Mouse (Mus musculus) gastrocnemius, postnatal 25 days (tissue): Measurements from ENCODE around the gene Hyou1. TPM values are rescaled to one million over a fixed set of nuclear protein-coding genes. Genes with fewer than 3 reads are reported as not detected.
A peak's percentile ranks its signal among the peaks of the same experiment; 100 is the strongest.
"Not testable (repeated sequence)": the region's sequence is repeated elsewhere in the genome, so short reads cannot be mapped to it uniquely, and the experiment has no call there.

Experiments used
- DNase-seq: peaks from one replicate; pipeline ENCODE4 v3.0.0; 2022
- long read RNA-seq, 2 experiments: library from polyadenylated mRNA; stranded (forward); transcript quantifications; one replicate each; pipeline ENCODE4 v2.0.0; 2021
- total RNA-seq, 2 experiments: library from RNA; stranded (reverse); gene quantifications; 1 replicate in 1 of 2; 2 replicates in 1 of 2; pipeline ENCODE4 v1.2.3; 2021

Gene Hyou1
- 10 to 100 TPM; 28.0 to 31.3 TPM for total RNA-seq
- long read RNA-seq, experiment 1, full-length matches to known transcripts, result 3 of 7 reads
- long read RNA-seq, experiment 1, partial matches to known transcripts, result 2 of 7 reads
- long read RNA-seq, experiment 1, other reads (novel, unspliced or antisense), result 2 of 7 reads
- long read RNA-seq, experiment 2, full-length matches to known transcripts, result 9 of 14 reads
- long read RNA-seq, experiment 2, partial matches to known transcripts, result 2 of 14 reads
- long read RNA-seq, experiment 2, other reads (novel, unspliced or antisense), result 3 of 14 reads

DNA sequence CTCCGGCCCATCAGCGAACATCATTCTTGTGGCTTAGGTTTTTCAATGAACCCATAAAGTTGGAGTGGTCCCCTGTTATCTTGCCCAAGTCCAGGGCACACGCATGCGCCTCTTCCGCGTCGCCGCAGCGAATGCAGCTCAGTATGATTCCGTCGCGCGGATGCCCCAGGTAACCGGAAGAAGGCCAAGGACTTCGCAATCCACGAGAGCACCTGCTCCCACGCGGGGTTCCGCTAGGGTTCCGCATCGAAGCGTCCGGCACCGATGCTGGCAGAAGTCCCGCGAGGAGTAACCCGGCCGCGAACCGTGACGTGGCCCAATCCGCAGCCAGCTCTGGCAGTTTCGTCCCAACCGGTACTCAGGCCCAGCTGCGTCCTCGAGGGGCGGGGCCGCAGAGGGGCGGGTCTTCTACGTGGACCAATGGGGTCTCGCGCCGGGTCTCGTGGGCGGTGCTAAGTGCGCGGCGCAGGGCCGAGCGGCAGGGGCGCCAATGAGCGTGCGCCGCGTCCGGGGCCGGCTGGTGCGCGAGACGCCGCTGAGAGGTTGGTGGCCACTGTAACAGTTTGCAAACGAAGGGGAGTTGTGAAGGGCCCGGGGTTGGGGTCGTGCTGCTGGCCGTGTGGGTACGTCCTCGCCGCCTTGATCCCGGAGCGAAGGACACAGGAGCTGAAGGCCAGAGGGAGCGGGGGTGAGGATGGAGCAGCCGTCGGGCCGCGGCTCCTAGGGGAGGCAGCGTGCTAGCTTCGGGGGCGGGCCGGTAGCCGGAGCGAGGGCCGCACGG lies at the start of gene Hyou1:
TSS of gene Hyou1 (plus strand) at position 437 of the 781 bp plus-strand sequence.
- peak; percentile 99 for DNase-seq

DNA sequence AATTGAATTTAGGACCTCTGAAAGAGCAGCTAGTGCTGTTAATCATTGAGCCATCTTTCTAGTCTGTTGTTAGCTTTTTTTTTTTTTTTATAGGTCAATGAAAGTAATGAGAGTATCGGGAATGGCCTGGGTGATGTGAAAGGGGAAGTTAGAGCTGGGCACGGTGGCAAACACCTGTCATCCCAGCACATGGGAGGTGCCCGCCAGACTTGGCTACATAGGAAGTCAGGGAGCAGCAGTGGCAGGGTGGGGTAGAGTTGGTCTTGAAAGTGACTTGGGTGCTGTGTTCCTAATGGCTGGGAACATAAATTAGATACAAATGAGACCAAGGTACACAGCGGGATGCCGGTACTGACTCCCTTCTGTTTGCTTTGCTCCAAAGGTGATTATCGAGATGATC lies 48.6 kb upstream of the Hyou1 start:
- DNase-seq, result no peak

DNA sequence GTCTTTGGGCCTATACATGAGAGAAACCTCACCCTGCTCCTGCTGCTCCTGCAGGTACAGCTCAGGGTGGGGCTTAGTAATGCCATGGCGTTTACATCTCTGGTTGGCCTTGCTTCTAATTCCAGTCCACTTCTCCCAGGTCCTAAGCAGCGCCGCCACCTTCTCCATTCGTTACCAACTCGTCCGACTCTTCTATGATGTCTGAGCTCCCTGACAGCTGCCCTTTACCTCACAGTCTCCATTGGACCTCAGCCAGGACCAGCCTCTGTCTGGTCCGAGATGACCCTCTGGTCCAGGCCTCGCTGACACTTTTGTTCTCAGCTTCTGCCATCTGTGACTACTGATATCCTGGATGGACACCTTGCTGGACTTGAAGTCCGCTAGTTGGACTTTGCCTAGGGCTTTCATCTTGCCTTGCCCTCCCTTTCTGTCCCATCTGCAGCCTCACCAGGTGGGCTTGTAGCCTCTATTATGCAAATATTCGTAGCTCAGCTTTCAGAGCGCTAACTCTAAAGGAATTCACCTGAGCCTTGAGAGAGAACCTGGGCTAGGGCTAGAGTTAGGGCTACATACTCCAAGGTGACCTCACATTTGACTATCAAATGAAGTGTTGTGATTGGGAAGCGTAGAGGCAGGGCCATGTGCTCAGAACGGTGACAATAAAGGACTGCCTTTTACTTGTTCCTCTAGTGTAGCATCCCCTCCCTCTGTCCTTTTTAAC lies 46.2 kb upstream of the Hyou1 start:
- no peak for DNase-seq

GRCm38 (mm10) chr9:44334396-44335330 lies 44.6 kb upstream of the Hyou1 start, which contains the start of gene H2afx:
TSS of gene H2afx (plus strand) at chr9:44334694.
- peak; percentile 98 for DNase-seq

- DNase-seq, result no peak
Measured at GRCm38 (mm10) chr9:44335331-44336092, 43.8 kb upstream of the Hyou1 start.

GRCm38 (mm10) chr9:44336093-44336406 lies 43.2 kb upstream of the Hyou1 start:
- DNase-seq, result no peak

- DNase-seq, result not testable (repeated sequence)
Measured at GRCm38 (mm10) chr9:44336513-44336912, 42.8 kb upstream of the Hyou1 start.

DNA sequence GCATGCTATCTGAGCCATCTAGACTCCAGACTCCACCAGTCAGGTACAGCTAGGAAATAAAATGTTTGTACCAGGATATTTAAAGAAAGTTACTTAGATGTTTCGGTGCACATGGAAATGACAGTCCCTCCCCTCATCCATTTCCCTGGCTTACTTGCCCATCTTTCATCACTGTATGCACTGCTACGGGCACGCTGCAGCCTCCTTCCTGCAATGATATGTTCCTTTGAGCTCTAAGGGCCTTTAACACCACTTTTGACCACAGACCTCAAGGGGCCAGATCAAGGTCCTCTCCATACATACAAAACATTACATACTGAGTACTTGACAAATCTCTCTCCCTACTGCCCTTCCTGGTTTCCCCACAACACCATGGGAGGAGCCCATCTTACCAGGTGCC lies 42.3 kb upstream of the Hyou1 start:
- no peak for DNase-seq

GRCm38 (mm10) chr9:44337436-44338169 lies 41.7 kb upstream of the Hyou1 start:
- no peak for DNase-seq

DNA sequence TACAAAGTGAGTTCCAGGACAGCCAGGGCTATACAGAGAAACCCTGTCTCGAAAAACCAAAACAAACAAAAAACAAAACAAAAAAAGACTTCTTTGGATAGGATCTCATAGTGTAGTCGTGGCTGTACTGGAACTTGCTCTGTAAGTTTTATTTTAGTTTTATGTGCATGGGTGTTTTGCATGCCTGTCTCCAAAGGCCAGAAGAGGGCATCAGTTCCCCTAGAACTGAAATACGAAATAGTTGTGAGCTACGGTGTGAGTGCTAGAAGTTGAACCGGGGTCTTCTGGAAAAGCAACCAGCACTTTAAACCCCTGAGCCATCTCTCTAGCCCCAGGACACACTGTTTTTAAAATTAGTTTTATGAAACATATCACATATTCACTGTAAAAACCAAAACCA lies 40.7 kb upstream of the Hyou1 start:
- no peak for DNase-seq

DNA sequence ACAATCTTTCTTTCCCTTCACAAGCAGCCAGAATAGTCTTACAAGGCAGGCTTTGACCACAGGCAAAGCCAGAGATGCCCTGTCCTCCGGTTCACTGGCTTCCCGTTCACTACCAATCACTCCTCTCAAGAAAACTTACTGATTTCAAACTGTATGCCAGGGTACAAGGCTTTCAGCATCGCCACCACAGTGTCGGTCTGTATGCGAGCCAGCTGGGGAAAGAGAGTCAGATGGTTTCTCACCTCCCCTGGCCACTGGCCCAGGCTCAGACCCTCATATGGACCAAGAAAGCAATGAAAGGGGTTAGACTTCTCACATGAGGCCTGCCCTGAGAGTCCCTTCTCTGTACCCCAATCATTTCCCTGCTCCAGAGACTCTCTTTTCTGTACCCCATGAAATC lies 37.8 kb upstream of the Hyou1 start:
- no peak for DNase-seq

GRCm38 (mm10) chr9:44342173-44342572 lies 37.1 kb upstream of the Hyou1 start:
- DNase-seq, result no peak

DNA sequence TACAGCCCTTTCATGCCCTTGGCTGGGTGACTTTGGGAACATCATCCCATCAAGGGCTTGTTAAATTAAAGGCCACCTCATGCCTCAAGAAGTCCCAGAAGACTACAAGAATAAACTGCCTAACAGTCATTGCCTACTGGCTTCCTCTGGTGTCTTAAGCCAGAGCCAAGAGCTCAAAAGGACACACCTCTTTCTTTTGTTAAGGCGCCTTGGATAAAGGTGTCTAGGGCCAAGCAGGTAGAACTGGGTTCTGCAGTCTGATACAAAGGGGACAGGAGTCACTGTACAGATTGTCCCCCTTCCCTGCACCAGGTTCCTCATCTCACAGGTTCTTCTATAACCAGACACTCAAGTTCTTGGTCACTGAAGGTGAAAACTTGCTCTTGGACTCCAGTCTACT lies 36.7 kb upstream of the Hyou1 start:
- DNase-seq, result no peak

DNA sequence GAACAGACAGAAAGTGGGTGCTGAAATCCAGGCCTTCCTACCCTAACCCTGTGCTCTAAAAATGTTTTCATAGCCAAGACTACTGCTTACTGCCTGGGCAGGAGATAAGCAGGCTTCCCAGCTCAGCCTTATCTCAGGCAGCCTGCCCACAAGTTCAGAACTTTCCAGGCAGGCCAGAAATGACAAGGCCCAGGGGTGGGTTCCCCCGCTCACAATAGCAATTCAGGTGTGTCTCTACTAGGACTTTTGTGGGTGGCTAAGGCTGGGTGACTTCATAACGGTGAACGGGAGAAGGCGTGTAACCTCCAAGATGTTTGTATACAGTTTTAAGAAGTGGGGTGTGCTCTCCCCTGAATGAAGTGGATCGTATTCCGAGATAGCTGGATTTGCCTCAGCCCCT lies 36.0 kb upstream of the Hyou1 start:
- DNase-seq, result no peak

DNA sequence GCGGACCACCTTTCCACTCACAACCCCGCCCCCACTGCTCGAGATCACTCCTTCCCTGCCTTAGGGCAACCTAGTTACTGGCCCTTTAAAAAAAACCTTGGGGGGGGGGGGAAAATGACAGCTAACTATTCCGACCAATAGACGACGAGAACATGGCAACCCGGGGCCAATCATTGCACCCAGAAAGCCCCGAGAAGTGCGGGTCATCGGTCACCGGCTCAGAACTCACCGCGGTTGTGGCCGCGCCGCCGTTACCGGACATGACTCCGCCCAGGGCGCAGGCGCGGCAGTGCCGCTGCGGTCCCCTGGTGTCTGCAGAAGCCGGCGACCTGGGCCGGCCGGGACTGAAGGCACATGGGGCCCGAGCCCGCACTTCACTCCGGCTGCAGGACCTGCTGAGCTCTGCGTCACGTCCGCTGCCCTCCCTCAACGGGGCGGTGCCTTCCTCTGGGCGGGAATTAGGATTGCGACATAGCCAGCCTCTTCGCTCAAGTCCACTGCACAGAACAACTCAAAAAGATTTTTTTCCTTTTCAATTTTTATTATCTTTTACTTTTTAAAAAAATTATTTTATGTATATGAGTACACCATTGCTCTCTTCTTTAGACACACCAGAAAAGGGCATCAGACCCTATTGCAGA lies 35.4 kb upstream of the Hyou1 start, which contains the start of gene Hmbs:
TSS of gene Hmbs (minus strand) at position 448 of the 641 bp plus-strand sequence.
- DNase-seq, result peak; percentile 92

GRCm38 (mm10) chr9:44345570-44346433 lies 33.5 kb upstream of the Hyou1 start:
- DNase-seq, result no peak

GRCm38 (mm10) chr9:44347166-44347565 lies 32.1 kb upstream of the Hyou1 start:
- DNase-seq, result no peak

DNA sequence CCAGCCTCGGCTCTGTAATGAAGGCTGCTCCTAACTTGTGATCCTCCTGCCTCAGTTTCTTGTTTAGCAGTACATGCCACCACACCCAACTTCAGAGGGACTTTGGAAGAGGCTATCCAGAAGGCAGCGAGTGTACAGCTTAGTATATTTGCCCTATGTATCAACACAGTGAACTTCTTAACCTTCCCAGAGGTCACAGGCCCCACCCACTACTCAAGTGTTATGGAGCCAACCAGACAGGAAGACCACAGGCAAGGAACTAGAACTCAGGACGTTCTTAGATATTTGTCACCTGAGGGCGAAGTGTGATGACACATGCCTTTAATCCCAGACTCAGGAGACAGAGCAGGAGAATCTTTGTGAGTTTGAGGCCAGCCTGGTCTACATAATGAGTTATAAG lies 31.7 kb upstream of the Hyou1 start:
- DNase-seq, result no peak

GRCm38 (mm10) chr9:44348546-44348945 lies 30.7 kb upstream of the Hyou1 start:
- DNase-seq, result no peak
